Mouse (Mus musculus) T-helper 1 cell (primary cell): Measurements from ENCODE around the gene Olfr322.

Source experiments
- in situ Hi-C: fragments of 300-600 bp; cut with MboI, MseI; formaldehyde crosslinking; loops from one replicate; pipeline ENCODE4 v1.15.1; 2025; ENCODE audit warnings: high pct_unique_total_duplicates

The Olfr322 gene

GRCm38 (mm10) chr11:58658596-58658995, at the start of gene Olfr322:
Olfr322 (plus strand) TSS chr11:58658782.
- in situ Hi-C loops, result no loop called here

- in situ Hi-C loops, result loop anchor here (5.0 kb wide), 1 partner anchor 99 kb away; no protein-coding TSS in a partner anchor
Measured at GRCm38 (mm10) chr11:58613359-58613758, 45.2 kb upstream of the Olfr322 start.

- in situ Hi-C loops, result loop anchor here (5.0 kb wide), 1 partner anchor 98 kb away; no protein-coding TSS in a partner anchor
Measured at GRCm38 (mm10) chr11:58614526-58614925, 44.1 kb upstream of the Olfr322 start.

GRCm38 (mm10) chr11:58615975-58616374, 42.6 kb upstream of the Olfr322 start, which contains the start of gene 2210407C18Rik:
2210407C18Rik (minus strand) TSS chr11:58616075.
- in situ Hi-C loops, result no loop called here

- in situ Hi-C loops, result no loop called here
Measured at GRCm38 (mm10) chr11:58618369-58618768, 40.2 kb upstream of the Olfr322 start.

GRCm38 (mm10) chr11:58618793-58619192, 39.8 kb upstream of the Olfr322 start:
- in situ Hi-C loops, result no loop called here

- in situ Hi-C loops, result no loop called here
Measured at GRCm38 (mm10) chr11:58626146-58626545, 32.4 kb upstream of the Olfr322 start.

- in situ Hi-C loops, result loop anchor here (10.0 kb wide), 1 partner anchor 226 kb away; no protein-coding TSS in a partner anchor
Measured at GRCm38 (mm10) chr11:58630401-58630800, 28.2 kb upstream of the Olfr322 start, which contains the start of gene Olfr323. Olfr323 (minus strand) TSS chr11:58630501.

GRCm38 (mm10) chr11:58634878-58635277, 23.7 kb upstream of the Olfr322 start:
- in situ Hi-C loops, result loop anchor here (10.0 kb wide), 1 partner anchor 230 kb away; no protein-coding TSS in a partner anchor

- in situ Hi-C loops, result loop anchor here (10.0 kb wide), 1 partner anchor 232 kb away; no protein-coding TSS in a partner anchor
Measured at GRCm38 (mm10) chr11:58636376-58636977, 22.1 kb upstream of the Olfr322 start.

- in situ Hi-C loops, result loop anchor here (10.0 kb wide), 1 partner anchor 233 kb away; no protein-coding TSS in a partner anchor
Measured at GRCm38 (mm10) chr11:58638176-58638701, 20.3 kb upstream of the Olfr322 start.

GRCm38 (mm10) chr11:58640272-58640867, 18.2 kb upstream of the Olfr322 start, which contains the start of gene Trim58:
Trim58 (plus strand) TSS chr11:58640465.
- in situ Hi-C loops, result no loop called here

- in situ Hi-C loops, result no loop called here
Measured at GRCm38 (mm10) chr11:58641057-58641456, 17.5 kb upstream of the Olfr322 start.

GRCm38 (mm10) chr11:58641638-58642358, 16.8 kb upstream of the Olfr322 start:
- in situ Hi-C loops, result no loop called here

- in situ Hi-C loops, result no loop called here
Measured at GRCm38 (mm10) chr11:58643350-58643749, 15.2 kb upstream of the Olfr322 start.

- in situ Hi-C loops, result no loop called here
Measured at GRCm38 (mm10) chr11:58655151-58655550, 3.4 kb upstream of the Olfr322 start.

GRCm38 (mm10) chr11:58669252-58669651, 10.7 kb downstream of the Olfr322 start:
- in situ Hi-C loops, result no loop called here

GRCm38 (mm10) chr11:58671825-58672224, 13.2 kb downstream of the Olfr322 start:
- in situ Hi-C loops, result no loop called here

- in situ Hi-C loops, result loop anchor here (5.0 kb wide), 1 partner anchor 42 kb away; the partner anchor contains the start of gene Olfr318
Measured at GRCm38 (mm10) chr11:58680799-58681198, 22.2 kb downstream of the Olfr322 start, which contains the start of gene Olfr320. Olfr320 (plus strand) TSS chr11:58681099.

- in situ Hi-C loops, result no loop called here
Measured at GRCm38 (mm10) chr11:58698862-58699261, 40.3 kb downstream of the Olfr322 start, which contains the start of gene Olfr319. Olfr319 (plus strand) TSS chr11:58699162.

- in situ Hi-C loops, result no loop called here
Measured at GRCm38 (mm10) chr11:58709086-58709485, 50.5 kb downstream of the Olfr322 start.
